Mouse (Mus musculus) CH12.LX (cell line): Measurements from ENCODE around the gene Dct.

Source experiments
- BHLHE40 ChIP-seq: IDR thresholded peaks from 2 replicates; pipeline ENCODE4 v1.6.1; 2011; ENCODE audit warnings: mild to moderate bottlenecking, low read depth, low read length, improper control_type of control experiment
- CTCF ChIP-seq, 2 experiments: IDR thresholded peaks in 1 of 2; conservative IDR thresholded peaks in 1 of 2; 2 replicates each; pipeline ENCODE4 v1.5.1; 2011 to 2012; ENCODE audit warnings: low read depth in 2 of 2, low read length in 2 of 2, improper control_type of control experiment in 1 of 2, inconsistent platforms in 1 of 2, mild to moderate bottlenecking in 1 of 2, moderate library complexity in 1 of 2
- EP300 ChIP-seq: IDR thresholded peaks from 2 replicates; pipeline ENCODE4 v1.6.1; 2011; ENCODE audit warnings: low read length, improper control_type of control experiment
- JUND ChIP-seq: conservative IDR thresholded peaks from 2 replicates; pipeline ENCODE4 v1.6.1; 2011; ENCODE audit warnings: low read depth, low read length, improper control_type of control experiment
- MAX ChIP-seq: IDR thresholded peaks from 2 replicates; pipeline ENCODE4 v1.6.1; 2011; ENCODE audit warnings: low read length, improper control_type of control experiment
- POLR2A ChIP-seq: IDR thresholded peaks from 2 replicates; pipeline ENCODE4 v1.6.1; 2011; ENCODE audit warnings: low read depth, mild to moderate bottlenecking, improper control_type of control experiment, low read length
- SIN3A ChIP-seq: IDR thresholded peaks from 2 replicates; pipeline ENCODE4 v1.6.1; 2012; ENCODE audit warnings: low read length, improper control_type of control experiment, inconsistent platforms
- SMC3 ChIP-seq: IDR thresholded peaks from 2 replicates; pipeline ENCODE4 v1.6.1; 2011; ENCODE audit warnings: low read depth, low read length, improper control_type of control experiment
- UBTF ChIP-seq: IDR thresholded peaks from 2 replicates; pipeline ENCODE4 v1.6.1; 2012; ENCODE audit warnings: low read depth, mild to moderate bottlenecking, inconsistent platforms, low read length, improper control_type of control experiment, moderate library complexity
- USF1 ChIP-seq: IDR thresholded peaks from 2 replicates; pipeline ENCODE4 v1.6.1; 2014; ENCODE audit warnings: low read depth, mild to moderate bottlenecking, inconsistent platforms, low read length, improper control_type of control experiment

DNA sequence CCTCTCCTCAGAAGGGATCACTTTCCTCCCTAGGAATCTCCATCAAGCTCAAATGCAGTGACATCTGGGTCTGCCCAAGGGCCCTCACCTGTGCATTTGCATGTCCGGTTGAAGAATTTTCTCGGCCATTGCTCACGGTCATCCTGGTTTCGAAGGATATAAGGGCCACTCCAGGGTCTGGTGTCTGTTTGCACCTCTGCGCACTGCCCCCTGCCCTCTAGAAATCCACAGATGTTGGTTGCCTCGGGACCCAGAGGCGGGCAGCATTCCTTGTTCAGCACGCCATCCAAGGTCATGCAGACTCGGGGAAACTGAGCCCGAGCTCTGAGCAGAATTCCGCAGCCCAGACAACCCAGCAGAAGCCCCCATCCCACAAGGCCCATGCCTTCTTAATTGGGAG, 648 bp downstream of the Dct start:
- TF ChIP-seq POLR2A (no peak), EP300 (no peak), SMC3 (no peak), CTCF (conservative IDR thresholded peaks at IDR 0.05 in 1 of 2, IDR thresholded peaks at IDR 0.05 in 1 of 2; ENCODE audit: low read depth in 2 of 2, low read length in 2 of 2) (no peak), SIN3A (no peak), JUND (no peak), UBTF (no peak), MAX (no peak), BHLHE40 (no peak), USF1 (no peak)
